Mouse (Mus musculus) stomach, postnatal 0 days (tissue): ENCODE results near the gene Tmem94.

Source experiments
- CTCF ChIP-seq: IDR thresholded peaks from 2 replicates; pipeline ENCODE4 v1.5.1; 2016; ENCODE audit warnings: antibody characterized with exemption, low read depth, mild to moderate bottlenecking, moderate library complexity
- EP300 ChIP-seq: optimal IDR thresholded peaks from 2 replicates; pipeline ENCODE3; 2016; ENCODE audit warnings: antibody characterized with exemption

- TF ChIP-seq EP300: no peak
- no peak for TF ChIP-seq CTCF
These were observed 74.5 kb downstream of the Tmem94 start for GRCm38 (mm10) chr11:115839732-115840131.
